Mouse (Mus musculus) MEL (cell line): ENCODE results near the gene Slc5a5. TPM values are rescaled to one million over a fixed set of nuclear protein-coding genes. Genes with fewer than 3 reads are reported as not detected.

Experiments used
- DNase-seq: peaks from one replicate; pipeline ENCODE4 v3.0.0; 2011; ENCODE audit warnings: low read depth, low spot score
- H3K27ac ChIP-seq: 2 replicates; pipeline ENCODE4 v1.5.1; 2012; ENCODE audit warnings: low read depth, mild to moderate bottlenecking, control low read depth, low read length, moderate library complexity; ENCODE audit not compliant: control insufficient read depth
- H3K27me3 ChIP-seq, 2 experiments: fragments of 150-350 bp in 1 of 2; sonication (generic) in 1 of 2; 2 replicates each; pipeline ENCODE4 v1.6.1; 2012; ENCODE audit warnings: low read length in 2 of 2, mild to moderate bottlenecking in 2 of 2, improper control_type of control experiment in 1 of 2, moderate library complexity in 1 of 2; ENCODE audit not compliant: insufficient read depth in 2 of 2, control insufficient read depth in 1 of 2
- H3K36me3 ChIP-seq, 2 experiments: 2 replicates each; pipeline ENCODE4 v1.6.1; 2012 to 2014; ENCODE audit warnings: low read length in 2 of 2, improper control_type of control experiment in 1 of 2, inconsistent platforms in 1 of 2, mild to moderate bottlenecking in 1 of 2; ENCODE audit not compliant: insufficient read depth in 2 of 2, control insufficient read depth in 1 of 2
- H3K4me1 ChIP-seq, 2 experiments: fragments of 150-350 bp in 1 of 2; sonication (generic) in 1 of 2; 2 replicates each; pipeline ENCODE4 v1.6.1; 2012; ENCODE audit warnings: low read length in 2 of 2, improper control_type of control experiment in 1 of 2, mild to moderate bottlenecking in 1 of 2; ENCODE audit not compliant: insufficient read depth in 2 of 2, control insufficient read depth in 1 of 2
- H3K4me3 ChIP-seq, 2 experiments: fragments of 150-350 bp in 1 of 2; sonication (generic) in 1 of 2; 2 replicates each; pipeline ENCODE4 v1.5.1; 2012; ENCODE audit warnings: low read depth in 2 of 2, low read length in 2 of 2, mild to moderate bottlenecking in 2 of 2, moderate library complexity in 2 of 2, control low read depth in 1 of 2, improper control_type of control experiment in 1 of 2; ENCODE audit not compliant: control insufficient read depth in 1 of 2, insufficient read depth in 1 of 2
- H3K79me2 ChIP-seq: 2 replicates; pipeline ENCODE4 v1.6.1; 2012; ENCODE audit warnings: mild to moderate bottlenecking, low read length, moderate library complexity; ENCODE audit not compliant: control insufficient read depth, poor library complexity, insufficient read depth
- H3K9ac ChIP-seq: 2 replicates; pipeline ENCODE4 v1.6.1; 2012; ENCODE audit warnings: low read depth, mild to moderate bottlenecking, control low read depth, low read length, moderate library complexity; ENCODE audit not compliant: control insufficient read depth, poor library complexity, severe bottlenecking
- H3K9me3 ChIP-seq: fragments of 150-350 bp; sonication (generic); replicated peaks from 2 replicates; pipeline ENCODE4 v1.6.1; 2012; ENCODE audit warnings: mild to moderate bottlenecking, low read length, improper control_type of control experiment, moderate library complexity; ENCODE audit not compliant: insufficient read depth
- BHLHE40 ChIP-seq: IDR thresholded peaks from 2 replicates; pipeline ENCODE4 v1.6.1; 2012; ENCODE audit warnings: low read depth, mild to moderate bottlenecking, inconsistent platforms, low read length, improper control_type of control experiment, borderline replicate concordance
- CHD1 ChIP-seq: IDR thresholded peaks from 2 replicates; pipeline ENCODE4 v1.6.1; 2012; ENCODE audit warnings: low read depth, mild to moderate bottlenecking, inconsistent platforms, low read length, improper control_type of control experiment
- EP300 ChIP-seq, 2 experiments: IDR thresholded peaks; 2 replicates each; pipeline ENCODE4 v1.6.1; 2011; ENCODE audit warnings: improper control_type of control experiment in 2 of 2, low read length in 2 of 2, low read depth in 1 of 2, mild to moderate bottlenecking in 1 of 2
- GATA1 ChIP-seq: IDR thresholded peaks from 2 replicates; pipeline ENCODE4 v1.6.1; 2011; ENCODE audit warnings: low read depth, low read length, improper control_type of control experiment
- HCFC1 ChIP-seq: IDR thresholded peaks from 2 replicates; pipeline ENCODE4 v1.6.1; 2012; ENCODE audit warnings: low read depth, mild to moderate bottlenecking, inconsistent platforms, low read length, improper control_type of control experiment, moderate library complexity
- JUND ChIP-seq: IDR thresholded peaks from 2 replicates; pipeline ENCODE4 v1.6.1; 2011; ENCODE audit warnings: low read depth, mild to moderate bottlenecking, improper control_type of control experiment, low read length
- MAFK ChIP-seq: IDR thresholded peaks from 2 replicates; pipeline ENCODE4 v1.6.1; 2011; ENCODE audit warnings: low read depth, mild to moderate bottlenecking, low read length, improper control_type of control experiment, borderline replicate concordance
- MAZ ChIP-seq: IDR thresholded peaks from 2 replicates; pipeline ENCODE4 v1.6.1; 2012; ENCODE audit warnings: low read depth, mild to moderate bottlenecking, inconsistent platforms, low read length, improper control_type of control experiment
- MEF2A ChIP-seq: IDR thresholded peaks from 2 replicates; pipeline ENCODE4 v1.6.1; 2014; ENCODE audit warnings: low read depth, mild to moderate bottlenecking, inconsistent platforms, low read length, improper control_type of control experiment; ENCODE audit not compliant: poor library complexity, insufficient replicate concordance, severe bottlenecking; ENCODE audit errors: extremely low read depth
- MYB ChIP-seq: IDR thresholded peaks from 2 replicates; pipeline ENCODE4 v1.6.1; 2011; ENCODE audit warnings: mild to moderate bottlenecking, low read depth, low read length, improper control_type of control experiment
- MYC ChIP-seq: IDR thresholded peaks from 2 replicates; pipeline ENCODE4 v1.6.1; 2011; ENCODE audit warnings: low read depth, mild to moderate bottlenecking, low read length, improper control_type of control experiment, moderate library complexity
- POLR2A ChIP-seq, 2 experiments: IDR thresholded peaks; 2 replicates each; pipeline ENCODE4 v1.6.1; 2011 to 2012; ENCODE audit warnings: low read length in 2 of 2, mild to moderate bottlenecking in 2 of 2, control low read depth in 1 of 2, improper control_type of control experiment in 1 of 2, low read depth in 1 of 2, moderate library complexity in 1 of 2; ENCODE audit not compliant: control insufficient read depth in 1 of 2, insufficient read depth in 1 of 2, poor library complexity in 1 of 2
- POLR2AphosphoS2 ChIP-seq: IDR thresholded peaks from 2 replicates; pipeline ENCODE4 v1.6.1; 2011; ENCODE audit warnings: low read length, improper control_type of control experiment
- TCF12 ChIP-seq: IDR thresholded peaks from 2 replicates; pipeline ENCODE4 v1.6.1; 2014; ENCODE audit warnings: low read depth, mild to moderate bottlenecking, inconsistent platforms, low read length, improper control_type of control experiment, moderate library complexity
- UBTF ChIP-seq: IDR thresholded peaks from 2 replicates; pipeline ENCODE4 v1.6.1; 2012; ENCODE audit warnings: low read depth, mild to moderate bottlenecking, inconsistent platforms, low read length, improper control_type of control experiment, moderate library complexity, borderline replicate concordance; ENCODE audit not compliant: insufficient read depth
- USF1 ChIP-seq: IDR thresholded peaks from 2 replicates; pipeline ENCODE4 v1.6.1; 2014; ENCODE audit warnings: low read depth, mild to moderate bottlenecking, inconsistent platforms, low read length, improper control_type of control experiment, moderate library complexity
- USF2 ChIP-seq, 2 experiments: IDR thresholded peaks; 2 replicates each; pipeline ENCODE4 v1.6.1; 2011 to 2012; ENCODE audit warnings: improper control_type of control experiment in 2 of 2, low read length in 2 of 2, borderline replicate concordance in 1 of 2, inconsistent platforms in 1 of 2, low read depth in 1 of 2, mild to moderate bottlenecking in 1 of 2; ENCODE audit not compliant: insufficient read depth in 1 of 2
- ZC3H11A ChIP-seq: IDR thresholded peaks from 2 replicates; pipeline ENCODE4 v1.6.1; 2012; ENCODE audit warnings: low read depth, mild to moderate bottlenecking, inconsistent platforms, low read length, improper control_type of control experiment
- polyA plus RNA-seq, 2 experiments: library from polyadenylated mRNA; stranded (reverse) in 1 of 2; unstranded in 1 of 2; fragments of >175 nt in 1 of 2; fragments of >200 nt in 1 of 2; gene quantifications; 2 replicates each; pipeline versions ENCODE4 v1.2.1 to v1.2.4; 2012; ENCODE audit warnings: low replicate concordance in 2 of 2, low read depth in 1 of 2; ENCODE audit not compliant: insufficient read length in 2 of 2, insufficient read depth in 1 of 2, missing spikeins in 1 of 2
- total RNA-seq: library from RNA; depleted of rRNA; stranded (reverse); fragments of 300-350 nt; gene quantifications from 2 replicates; pipeline ENCODE4 v1.2.3, GENCODE M21; 2012

The Slc5a5 gene
- total and polyA plus RNA-seq, 3 experiments, result 0.12 to 0.36 TPM; not detected in 1

- no peaks in the 10 kb centered on the region for H3K27me3 ChIP-seq
- no peaks in the 10 kb centered on the region; a peak in 1 of 4 replicates for H3K36me3 ChIP-seq
- no peak overlapping the region for H3K4me3 ChIP-seq
- H3K9me3 ChIP-seq, result no peaks in the 10 kb centered on the region
- no peak overlapping the region for H3K27ac ChIP-seq
- no peaks in the 10 kb centered on the region for H3K4me1 ChIP-seq
- no peak overlapping the region for H3K9ac ChIP-seq
- no peak for DNase-seq
- TF ChIP-seq ZC3H11A, result no peak
- TF ChIP-seq UBTF, result no peak
- TF ChIP-seq CHD1, result no peak
- TF ChIP-seq MYB, result no peak
- TF ChIP-seq MEF2A, result no peak
- TF ChIP-seq TCF12, result no peak
- TF ChIP-seq USF2 (IDR thresholded peaks at IDR 0.05; ENCODE audit: borderline replicate concordance in 1 of 2, insufficient read depth in 1 of 2, low read depth in 1 of 2, low read length in 2 of 2), result no peak
- no peak for TF ChIP-seq BHLHE40
- TF ChIP-seq POLR2A (IDR thresholded peaks at IDR 0.05; ENCODE audit: control insufficient read depth in 1 of 2, insufficient read depth in 1 of 2, low read depth in 1 of 2, low read length in 2 of 2, poor library complexity in 1 of 2), result no peak
- no peak for TF ChIP-seq USF1
- TF ChIP-seq MAFK, result no peak
- no peak for TF ChIP-seq MYC
- no peak for TF ChIP-seq EP300 (IDR thresholded peaks at IDR 0.05; ENCODE audit: low read depth in 1 of 2, low read length in 2 of 2)
- no peak for TF ChIP-seq MAZ
- TF ChIP-seq POLR2AphosphoS2, result no peak
- TF ChIP-seq, all 39 proteins: peak for 0
- H3K79me2 ChIP-seq, result peaks cover 3% of the 10 kb centered on the region; the same call in 1 of the 2 replicates
Observed at GRCm38 (mm10) chr8:70914704-70915103, 22.1 kb upstream of the Slc5a5 start.

GRCm38 (mm10) chr8:70913523-70913922, 21.0 kb upstream of the Slc5a5 start:
- peaks cover 9% of the 10 kb centered on the region; the same call in 1 of the 2 replicates for H3K79me2 ChIP-seq
- no peaks in the 10 kb centered on the region for H3K4me1 ChIP-seq
- no peaks in the 10 kb centered on the region; a peak in 1 of 4 replicates for H3K36me3 ChIP-seq
- TF ChIP-seq JUND (no peak), HCFC1 (no peak), CHD1 (no peak), GATA1 (no peak), POLR2AphosphoS2 (no peak)
- H3K9ac ChIP-seq, result no peak overlapping the region
- no peak for DNase-seq
- no peaks in the 10 kb centered on the region for H3K27me3 ChIP-seq
- no peak overlapping the region for H3K27ac ChIP-seq
- no peaks in the 10 kb centered on the region for H3K9me3 ChIP-seq
- no peak overlapping the region for H3K4me3 ChIP-seq
